Mouse (Mus musculus): Measurements from ENCODE around the gene F2r. TPM values are rescaled to one million over a fixed set of nuclear protein-coding genes. Genes with fewer than 3 reads are reported as not detected.

F2r gene
- polyA plus RNA-seq, 1 experiment, result 97.4 TPM

GRCm38 (mm10) chr13:95568336-95568735 is 50.0 kb downstream of the F2r start:
- TF ChIP-seq USF1 (IDR thresholded peaks at IDR 0.05; ENCODE audit: low read depth) (no peak), MYOG (IDR thresholded peaks at IDR 0.05; ENCODE audit: control insufficient read depth, extremely low read depth, insufficient read length) (no peak), CEBPB (IDR thresholded peaks at IDR 0.05; ENCODE audit: low read depth) (no peak), CTCF (IDR thresholded peaks at IDR 0.05; ENCODE audit: control insufficient read depth, insufficient read depth, insufficient read length) (no peak)
- no peak overlapping the region for H3K4me3 ChIP-seq (ENCODE audit: insufficient read depth, poor library complexity, severe bottlenecking)
- H3K79me2 ChIP-seq (ENCODE audit: control insufficient read depth, insufficient read depth), result no peaks in the 10 kb centered on the region
- no peak overlapping the region for H3ac ChIP-seq (ENCODE audit: control insufficient read depth, insufficient read length, low read depth)
- no peaks in the 10 kb centered on the region for H3K36me3 ChIP-seq (ENCODE audit: control insufficient read depth, insufficient read depth)
- no peaks in the 10 kb centered on the region for H3K27me3 ChIP-seq (ENCODE audit: control insufficient read depth, insufficient read depth, insufficient read length)
- no peaks in the 10 kb centered on the region for H3K79me3 ChIP-seq (ENCODE audit: low read depth)

- TF ChIP-seq CTCF (IDR thresholded peaks at IDR 0.05; ENCODE audit: control insufficient read depth, insufficient read depth, insufficient read length) (no peak), MYOG (IDR thresholded peaks at IDR 0.05; ENCODE audit: control insufficient read depth, extremely low read depth, insufficient read length) (no peak), USF1 (IDR thresholded peaks at IDR 0.05; ENCODE audit: low read depth) (no peak), FOSL1 (IDR thresholded peaks at IDR 0.05; ENCODE audit: insufficient read depth, low read length, poor library complexity, severe bottlenecking) (no peak), CEBPB (IDR thresholded peaks at IDR 0.05; ENCODE audit: low read depth) (no peak), MYOD1 (IDR thresholded peaks at IDR 0.05; ENCODE audit: control insufficient read depth, insufficient read length, low read depth) (no peak), MAX (IDR thresholded peaks at IDR 0.05) (no peak)
- no peaks in the 10 kb centered on the region for H3K36me3 ChIP-seq (ENCODE audit: control insufficient read depth, insufficient read depth)
- no peaks in the 10 kb centered on the region for H3K79me2 ChIP-seq (ENCODE audit: control insufficient read depth, insufficient read depth)
- H3ac ChIP-seq (ENCODE audit: control insufficient read depth, insufficient read length, low read depth), result no peak overlapping the region
- no peaks in the 10 kb centered on the region for H3K27me3 ChIP-seq (ENCODE audit: control insufficient read depth, insufficient read depth, insufficient read length)
- H3K4me3 ChIP-seq (ENCODE audit: insufficient read depth, poor library complexity, severe bottlenecking), result no peak overlapping the region
- no peaks in the 10 kb centered on the region for H3K79me3 ChIP-seq (ENCODE audit: low read depth)
These were observed 51.3 kb downstream of the F2r start for GRCm38 (mm10) chr13:95566841-95567551.

GRCm38 (mm10) chr13:95563693-95564092 is 54.6 kb downstream of the F2r start:
- Histone ChIP-seq H3K27me3 (ENCODE audit: control insufficient read depth, insufficient read depth, insufficient read length) (no peaks in the 10 kb centered on the region), H3K79me3 (ENCODE audit: low read depth) (no peaks in the 10 kb centered on the region), H3K79me2 (ENCODE audit: control insufficient read depth, insufficient read depth) (no peaks in the 10 kb centered on the region), H3K36me3 (ENCODE audit: control insufficient read depth, insufficient read depth) (no peaks in the 10 kb centered on the region), H3ac (ENCODE audit: control insufficient read depth, insufficient read length, low read depth) (no peak overlapping the region), H3K4me3 (ENCODE audit: insufficient read depth, poor library complexity, severe bottlenecking) (no peak overlapping the region)
- TF ChIP-seq CTCF (IDR thresholded peaks at IDR 0.05; ENCODE audit: control insufficient read depth, insufficient read depth, insufficient read length) (peak; percentile 33), USF1 (IDR thresholded peaks at IDR 0.05; ENCODE audit: low read depth) (no peak)

GRCm38 (mm10) chr13:95563066-95563610 is 55.1 kb downstream of the F2r start:
- TF ChIP-seq CEBPB (IDR thresholded peaks at IDR 0.05; ENCODE audit: low read depth), result no peak
- Histone ChIP-seq H3K4me3 (ENCODE audit: insufficient read depth, poor library complexity, severe bottlenecking) (no peak overlapping the region), H3K36me3 (ENCODE audit: control insufficient read depth, insufficient read depth) (no peaks in the 10 kb centered on the region), H3K79me2 (ENCODE audit: control insufficient read depth, insufficient read depth) (no peaks in the 10 kb centered on the region), H3ac (ENCODE audit: control insufficient read depth, insufficient read length, low read depth) (no peak overlapping the region), H3K79me3 (ENCODE audit: low read depth) (no peaks in the 10 kb centered on the region), H3K27me3 (ENCODE audit: control insufficient read depth, insufficient read depth, insufficient read length) (no peaks in the 10 kb centered on the region)

- TF ChIP-seq CEBPB (IDR thresholded peaks at IDR 0.05; ENCODE audit: low read depth), result no peak
- no peak for TF ChIP-seq USF1 (IDR thresholded peaks at IDR 0.05; ENCODE audit: low read depth)
- no peak for TF ChIP-seq MYOG (IDR thresholded peaks at IDR 0.05; ENCODE audit: control insufficient read depth, extremely low read depth, insufficient read length)
- TF ChIP-seq FOSL1 (IDR thresholded peaks at IDR 0.05; ENCODE audit: insufficient read depth, low read length, poor library complexity, severe bottlenecking), result no peak
These were observed 61.0 kb downstream of the F2r start for GRCm38 (mm10) chr13:95557326-95557725.

GRCm38 (mm10) chr13:95553885-95554492 is 64.3 kb downstream of the F2r start:
- TF ChIP-seq FOSL1 (IDR thresholded peaks at IDR 0.05; ENCODE audit: insufficient read depth, low read length, poor library complexity, severe bottlenecking) (no peak), CEBPB (IDR thresholded peaks at IDR 0.05; ENCODE audit: low read depth) (no peak), CTCF (IDR thresholded peaks at IDR 0.05; ENCODE audit: control insufficient read depth, insufficient read depth, insufficient read length) (no peak), USF1 (IDR thresholded peaks at IDR 0.05; ENCODE audit: low read depth) (no peak), MYOG (IDR thresholded peaks at IDR 0.05; ENCODE audit: control insufficient read depth, extremely low read depth, insufficient read length) (no peak), MAX (IDR thresholded peaks at IDR 0.05) (peak; percentile 74), MYOD1 (IDR thresholded peaks at IDR 0.05; ENCODE audit: control insufficient read depth, insufficient read length, low read depth) (peak; percentile 77)
- Histone ChIP-seq H3K79me3 (ENCODE audit: low read depth) (no peaks in the 10 kb centered on the region), H3K79me2 (ENCODE audit: control insufficient read depth, insufficient read depth) (no peaks in the 10 kb centered on the region), H3ac (ENCODE audit: control insufficient read depth, insufficient read length, low read depth) (no peak overlapping the region), H3K27me3 (ENCODE audit: control insufficient read depth, insufficient read depth, insufficient read length) (no peaks in the 10 kb centered on the region), H3K36me3 (ENCODE audit: control insufficient read depth, insufficient read depth) (no peaks in the 10 kb centered on the region), H3K4me3 (ENCODE audit: insufficient read depth, poor library complexity, severe bottlenecking) (no peak overlapping the region)

More at GRCm38 (mm10) chr13:95557326-95557725, 61.0 kb downstream of the F2r start:
- no peaks in the 10 kb centered on the region for H3K27me3 ChIP-seq (ENCODE audit: control insufficient read depth, insufficient read depth, insufficient read length)
- no peaks in the 10 kb centered on the region for H3K36me3 ChIP-seq (ENCODE audit: control insufficient read depth, insufficient read depth)
- no peak overlapping the region for H3K4me3 ChIP-seq (ENCODE audit: insufficient read depth, poor library complexity, severe bottlenecking)
- H3K79me2 ChIP-seq (ENCODE audit: control insufficient read depth, insufficient read depth), result no peaks in the 10 kb centered on the region
- no peaks in the 10 kb centered on the region for H3K79me3 ChIP-seq (ENCODE audit: low read depth)
- H3ac ChIP-seq (ENCODE audit: control insufficient read depth, insufficient read length, low read depth), result no peak overlapping the region

Other genes with a start within 250 kb of the F2r start
- gene Aggf1, start 243.1 kb downstream of the F2r start, polyA plus RNA-seq (2012; fragmentation: generic; extraction: Trizol), result 14.7 TPM
- gene Crhbp, start 173.6 kb downstream of the F2r start, polyA plus RNA-seq (2012; fragmentation: generic; extraction: Trizol), result 0.02 TPM
- not detected for gene S100z, start 139.8 kb downstream of the F2r start, polyA plus RNA-seq (2012; fragmentation: generic; extraction: Trizol)
- gene F2rl1, start 93.3 kb downstream of the F2r start, polyA plus RNA-seq (2012; fragmentation: generic; extraction: Trizol), result not detected
- 0.50 TPM for gene F2rl2, start 78.4 kb upstream of the F2r start, polyA plus RNA-seq (2012; fragmentation: generic; extraction: Trizol)